Mouse (Mus musculus) liver, adult 2 months (tissue): Measurements from ENCODE around the gene Arsg.

Source experiments
- CTCF ChIP-seq: fragments of 200-500 bp; IDR thresholded peaks from 2 replicates; pipeline ENCODE4 v1.5.1; 2011; ENCODE audit warnings: low read depth, low read length, control low read depth
- POLR2A ChIP-seq: fragments of 200-500 bp; IDR thresholded peaks from 2 replicates; pipeline ENCODE4 v1.6.1; 2011; ENCODE audit warnings: low read length, control low read depth; ENCODE audit not compliant: insufficient read depth; ENCODE audit errors: extremely low read depth

GRCm38 (mm10) chr11:109468133-109468532 lies 5.0 kb upstream of the Arsg start:
- TF ChIP-seq CTCF (no peak), POLR2A (no peak)
